Mouse (Mus musculus): Measurements from ENCODE around the gene Pfn1. TPM values are rescaled to one million over a fixed set of nuclear protein-coding genes. Genes with fewer than 3 reads are reported as not detected.

Gene Pfn1
- total RNA-seq (2023), result 1,990 and 2,032 TPM in 2 replicates

DNA sequence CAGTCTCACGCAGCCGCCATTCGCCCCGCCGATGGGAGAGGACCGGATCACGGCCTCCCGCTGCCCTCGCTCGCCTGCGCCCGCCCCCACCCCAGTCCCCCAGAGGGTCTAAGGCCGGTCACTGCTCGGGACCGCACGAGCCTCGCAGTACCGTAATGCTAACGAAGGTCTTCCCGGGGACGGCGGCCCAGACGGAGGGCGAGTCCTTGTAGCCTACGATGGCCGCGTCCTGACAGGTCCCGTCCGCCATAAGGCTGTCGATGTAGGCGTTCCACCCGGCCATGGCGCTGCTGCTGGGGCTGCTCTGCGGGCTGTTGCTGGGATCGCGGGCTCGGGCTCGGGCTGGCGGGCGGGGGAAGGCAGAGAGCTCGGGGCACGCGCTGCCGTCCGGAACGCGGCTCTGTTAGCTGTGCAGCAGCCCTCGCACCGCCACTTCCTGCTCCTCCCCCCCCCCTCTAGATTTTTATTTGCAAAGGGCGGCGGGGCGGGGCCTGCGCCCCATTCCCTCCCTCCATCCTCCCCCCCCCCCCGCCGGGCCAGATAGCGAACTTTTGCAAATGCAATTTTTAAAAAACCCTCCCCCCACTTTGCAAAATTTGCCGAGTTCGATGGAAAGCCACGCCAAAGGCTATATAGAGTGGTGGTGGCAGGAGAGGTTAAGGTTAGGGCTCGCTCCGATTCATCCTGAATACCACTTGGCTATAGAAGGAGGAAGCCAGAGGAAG, at the start of gene Pfn1:
Gene Pfn1, minus strand, starts transcription at position 447 of the 725 bp plus-strand sequence.

DNA sequence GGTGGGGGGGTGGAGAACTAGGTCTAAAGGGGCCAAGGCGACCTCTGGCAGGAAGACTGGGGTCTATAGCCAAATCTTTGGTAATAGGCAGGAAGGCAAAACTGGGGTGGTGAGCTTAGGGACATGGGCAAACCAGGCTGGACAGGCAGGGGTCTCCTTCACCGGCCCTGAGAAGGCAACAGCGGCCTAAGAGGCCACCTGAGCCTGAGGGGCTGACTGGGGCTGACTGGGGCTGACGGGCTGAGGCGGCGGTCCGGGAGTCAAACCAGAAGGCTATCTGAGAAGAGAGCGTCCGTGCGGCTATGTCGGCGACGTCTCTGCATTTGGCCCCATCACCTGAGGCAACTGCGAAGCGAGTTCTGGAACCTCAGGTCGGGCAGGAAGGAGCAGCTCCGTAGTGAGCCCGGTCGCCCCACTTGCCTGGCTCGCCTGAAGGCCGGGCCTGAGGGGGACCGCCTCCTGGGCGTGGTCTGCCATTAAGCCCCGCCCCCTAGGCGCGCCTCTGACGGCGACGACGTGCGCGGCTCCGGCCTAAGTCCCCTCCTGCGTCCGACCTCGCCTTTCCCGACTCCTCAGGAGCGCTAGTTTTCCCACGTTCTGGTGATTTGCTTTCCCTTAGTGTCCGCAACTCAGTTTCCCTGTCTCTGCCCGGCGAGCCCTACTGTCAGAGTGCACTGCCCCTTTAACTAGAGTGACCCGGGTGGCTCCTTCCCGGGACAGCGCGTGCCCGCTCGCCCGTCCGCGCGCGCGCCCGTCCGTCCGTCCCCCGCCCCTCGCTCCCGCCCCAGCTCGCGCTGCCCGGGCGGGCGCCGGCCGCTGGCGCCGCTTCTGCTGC, 45.5 kb upstream of the Pfn1 start, which contains the start of the genes Inca1 and Kif1c:
Gene Inca1, minus strand, starts transcription at position 434 of the 835 bp plus-strand sequence.
Gene Kif1c, plus strand, starts transcription at position 827 of the 835 bp plus-strand sequence.

DNA sequence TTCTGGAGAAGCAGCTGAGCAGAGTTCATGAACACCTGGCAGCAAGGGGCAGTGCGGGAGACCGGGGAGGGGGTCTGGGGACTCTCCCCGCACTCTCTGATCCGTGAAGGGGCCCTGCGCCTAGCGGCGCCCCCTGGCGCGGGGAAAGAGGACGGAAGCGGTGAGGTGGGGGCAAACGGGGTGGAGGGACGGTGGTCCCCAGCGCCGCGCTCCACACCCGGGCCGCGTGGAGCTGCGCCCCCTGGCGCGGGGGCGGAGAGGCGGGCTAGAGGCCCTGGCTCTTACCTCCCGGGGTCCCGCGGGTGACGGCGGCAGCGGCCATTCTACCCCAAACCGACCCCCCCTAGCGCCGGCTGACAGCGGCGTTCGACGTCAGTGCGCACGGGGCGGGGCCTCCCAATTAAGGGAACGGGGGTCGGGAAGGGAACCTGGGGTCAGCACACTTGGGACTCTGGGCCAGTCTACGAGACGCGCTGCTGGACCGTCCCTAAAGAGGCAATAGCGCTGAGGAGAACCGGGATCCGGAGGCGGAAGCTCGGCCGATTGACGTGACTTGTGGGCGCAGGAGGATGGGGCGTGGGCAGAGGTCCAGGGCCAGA, 33.3 kb upstream of the Pfn1 start, which contains the start of gene Camta2:
Gene Camta2, minus strand, starts transcription at position 505 of the 599 bp plus-strand sequence.

DNA sequence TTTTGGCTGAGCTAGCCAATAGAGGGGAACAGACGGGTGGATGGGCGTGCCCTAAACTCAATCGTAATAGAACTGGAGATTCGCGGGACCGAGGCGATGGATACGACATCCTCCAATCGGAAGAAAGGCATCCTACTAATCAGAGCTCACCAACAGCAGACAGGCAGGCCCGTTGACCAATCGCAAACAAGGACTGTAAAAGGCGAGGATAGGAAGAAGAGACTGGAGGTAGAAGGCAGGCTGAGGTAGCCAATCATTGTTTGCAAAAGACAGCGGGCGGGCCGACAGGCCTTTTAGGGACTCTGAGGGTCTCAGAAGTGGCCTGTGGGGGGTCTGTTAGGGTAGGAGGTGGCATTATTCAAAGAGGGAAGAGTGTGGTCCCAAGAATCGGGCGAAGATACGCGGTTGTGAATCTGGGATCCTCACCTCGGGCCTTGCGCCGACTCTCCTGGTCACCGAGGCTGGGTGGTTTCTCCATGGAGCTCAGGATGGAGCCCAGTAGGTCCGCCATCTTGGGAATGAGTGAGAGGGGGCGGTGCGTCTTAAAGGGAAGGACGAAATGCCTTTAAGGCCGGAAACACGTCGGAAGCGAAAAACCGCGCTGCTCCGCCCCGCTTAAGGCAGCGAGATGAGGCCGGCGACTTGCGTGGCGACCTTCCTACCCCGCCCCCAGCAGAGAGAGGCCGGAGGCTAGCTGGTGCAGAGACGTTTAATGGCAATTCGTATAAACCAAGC, 14.5 kb upstream of the Pfn1 start, which contains the start of gene Spag7:
Gene Spag7, minus strand, starts transcription at position 646 of the 735 bp plus-strand sequence.

DNA sequence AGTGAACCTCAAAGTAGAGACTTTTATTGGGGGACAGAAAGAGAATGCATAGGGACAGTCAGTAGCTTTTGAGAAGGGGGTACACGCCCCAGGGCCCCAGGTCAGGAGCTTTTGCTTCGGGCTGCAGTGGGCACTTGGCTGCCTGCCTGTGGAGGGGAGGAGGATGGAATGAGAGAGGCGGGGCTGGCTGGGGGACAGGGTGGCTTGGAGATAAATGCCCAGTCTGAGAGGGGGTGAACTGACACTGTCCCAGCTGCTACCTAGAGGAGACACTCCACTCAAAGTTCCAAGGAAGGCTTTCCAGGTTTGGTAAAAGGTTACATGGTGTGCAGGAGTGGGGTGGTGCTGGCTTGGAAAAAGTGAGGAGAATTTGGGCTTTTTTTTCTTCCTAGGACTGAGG, 2.5 kb upstream of the Pfn1 start, which contains the start of gene Eno3:
Gene Eno3, plus strand, starts transcription at position 239 of the 400 bp plus-strand sequence.

DNA sequence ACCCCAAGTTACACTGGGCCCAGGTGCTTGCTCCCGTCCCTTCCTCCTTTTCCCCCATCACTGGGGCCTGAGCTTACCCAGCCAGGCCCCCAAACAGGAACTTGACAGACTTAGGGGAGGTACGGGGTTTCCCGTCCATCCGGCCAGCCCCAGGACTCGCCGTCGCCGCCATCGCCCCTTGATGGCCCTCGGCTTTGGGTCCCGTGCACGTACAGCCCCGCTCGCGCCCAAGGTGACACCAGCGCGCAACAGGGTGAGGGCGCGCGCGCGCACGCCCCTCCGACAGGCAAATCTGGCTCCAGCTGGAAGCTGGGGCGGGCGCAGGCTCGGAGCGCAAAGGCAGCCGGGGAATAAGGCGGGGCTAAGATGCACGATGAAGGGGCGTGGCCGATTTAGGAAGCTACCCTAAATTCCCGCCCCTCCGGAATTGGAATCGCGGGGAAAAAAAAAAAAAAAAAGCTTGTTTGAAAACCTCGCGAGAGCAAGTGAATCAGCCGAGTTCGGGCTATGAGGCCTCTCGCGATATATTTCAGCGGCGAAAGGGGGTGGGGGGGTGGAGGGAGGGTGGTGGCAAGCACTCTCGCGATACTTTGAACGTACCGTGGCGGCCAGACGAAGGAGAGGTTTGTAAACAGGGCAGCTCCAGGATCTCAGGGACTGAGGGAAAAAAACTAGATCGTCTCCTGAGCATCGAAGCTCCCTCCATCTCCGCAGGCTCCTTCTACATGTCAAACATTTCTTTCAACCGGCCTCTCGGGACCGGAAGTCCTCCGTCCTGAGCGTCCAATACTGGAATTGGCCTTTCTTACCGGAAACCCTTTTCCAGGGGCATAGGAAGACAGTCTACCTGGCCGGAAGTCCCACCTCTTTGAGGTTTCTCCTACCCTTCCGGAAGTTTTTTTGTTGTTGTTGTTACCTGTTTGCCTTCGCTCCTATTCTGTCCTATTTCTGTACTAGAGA, 7.5 kb downstream of the Pfn1 start, which contains the start of the genes Rnf167 and Slc25a11:
Gene Rnf167, plus strand, starts transcription at position 545 of the 960 bp plus-strand sequence.
Gene Slc25a11, minus strand, starts transcription at position 789 of the 960 bp plus-strand sequence.

DNA sequence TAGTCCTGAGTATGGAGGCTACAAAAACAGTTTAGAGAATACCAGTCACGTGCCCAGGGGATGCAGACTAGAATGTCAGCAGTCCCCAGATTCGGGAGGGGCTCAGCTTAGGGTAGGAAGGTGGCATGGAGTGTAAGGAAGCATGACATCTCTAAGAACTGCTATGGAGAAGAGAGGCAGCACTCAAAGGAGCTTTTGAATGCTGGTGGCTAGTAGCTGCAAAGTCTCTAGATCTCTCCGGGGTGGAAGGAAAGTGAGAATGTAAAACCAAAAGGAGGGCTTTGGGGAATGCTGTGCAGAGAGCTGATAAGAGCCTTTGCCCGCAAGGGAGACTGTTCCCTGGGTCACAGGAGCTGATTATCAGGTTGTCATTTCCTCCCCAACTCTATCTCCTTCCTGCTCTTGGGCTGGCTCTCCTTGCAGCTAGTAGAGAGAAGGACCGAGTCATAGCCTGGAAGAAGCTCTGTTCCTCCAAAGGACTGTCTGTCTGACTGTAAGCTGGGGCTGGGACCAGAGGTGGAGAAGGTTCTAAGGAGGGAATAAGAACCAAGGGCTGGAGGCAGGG, 15.6 kb downstream of the Pfn1 start, which contains the start of gene Gp1ba:
Gene Gp1ba, plus strand, starts transcription at position 409 of the 565 bp plus-strand sequence.

DNA sequence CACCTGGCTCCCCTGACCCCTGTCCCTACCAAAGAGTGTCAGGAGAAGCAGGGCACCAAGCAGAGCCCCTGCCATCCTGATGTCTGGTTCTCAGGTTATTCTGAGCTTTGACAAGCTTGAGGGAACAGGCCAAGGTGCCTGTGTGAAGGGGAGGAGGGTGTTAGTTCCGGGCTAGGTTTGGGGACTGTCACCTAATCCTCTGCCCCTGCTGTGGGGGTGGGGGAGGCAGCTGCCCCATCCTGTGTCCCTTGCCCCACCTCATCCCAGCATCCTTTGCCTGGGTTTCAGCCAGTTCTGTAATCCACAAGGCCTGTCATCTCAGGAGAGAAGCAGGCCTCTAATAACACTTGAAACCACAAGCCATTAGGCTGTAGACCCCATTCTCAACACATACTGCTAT, 35.3 kb downstream of the Pfn1 start, which contains the start of gene Chrne:
Gene Chrne, minus strand, starts transcription at position 116 of the 400 bp plus-strand sequence.

DNA sequence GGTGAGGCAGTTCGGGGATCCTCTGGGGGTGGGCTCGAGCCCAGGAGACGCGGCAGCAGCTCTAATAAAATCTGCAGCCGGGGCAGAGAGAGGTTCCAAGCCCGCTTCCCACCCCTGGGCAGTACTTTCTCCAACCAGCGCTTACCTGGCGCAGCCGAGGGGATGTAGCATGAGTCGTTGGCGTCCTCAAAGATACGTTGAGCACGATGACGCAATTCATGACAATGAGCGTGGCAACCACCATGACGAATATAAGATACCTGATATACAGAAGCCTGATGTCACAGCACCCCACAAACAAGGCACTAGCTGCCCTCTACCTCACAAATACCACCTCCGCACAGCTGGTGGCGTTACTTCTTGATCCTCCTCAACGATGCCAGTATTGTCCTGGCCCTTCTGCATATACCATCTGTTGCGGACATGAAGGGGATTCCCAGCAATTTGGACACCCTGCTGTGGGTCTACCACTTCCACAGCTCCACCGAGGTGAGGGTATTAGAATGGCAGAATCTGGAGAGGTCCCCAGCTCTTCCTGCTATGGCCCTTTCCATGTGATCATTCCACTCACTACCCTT, 38.8 kb downstream of the Pfn1 start, which contains the start of gene 4930544D05Rik:
Gene 4930544D05Rik, plus strand, starts transcription at position 333 of the 578 bp plus-strand sequence.

Other genes starting within 250 kb of the Pfn1 start
- 12.0 and 22.1 TPM in 2 replicates for gene Pelp1, start 244.6 kb downstream of the Pfn1 start, total RNA-seq (2023)
- 950 and 1,080 TPM in 2 replicates for gene Arrb2, start 222.0 kb downstream of the Pfn1 start, total RNA-seq (2023)
- gene Med11, start 202.7 kb downstream of the Pfn1 start, total RNA-seq (2023), result 24.7 and 31.8 TPM in 2 replicates
- gene Zmynd15, start 195.2 kb downstream of the Pfn1 start, total RNA-seq (2023), result 0.61 and 0.66 TPM in 2 replicates
- 2.9 and 7.3 TPM in 2 replicates for gene Cxcl16, start 194.7 kb downstream of the Pfn1 start, total RNA-seq (2023)
- not detected in 2 replicates for gene Tm4sf5, start 149.4 kb downstream of the Pfn1 start, total RNA-seq (2023)
- gene Vmo1, start 140.0 kb downstream of the Pfn1 start, total RNA-seq (2023), result not detected in 2 replicates
- not detected in 2 replicates for gene Gltpd2, start 135.4 kb downstream of the Pfn1 start, total RNA-seq (2023)
- 85.9 and 94.4 TPM in 2 replicates for gene Psmb6, start 129.3 kb downstream of the Pfn1 start, total RNA-seq (2023)
- gene Gm40193, start 121.7 kb downstream of the Pfn1 start, total RNA-seq (2023), result not detected in 2 replicates
- 2.0 and 3.3 TPM in 2 replicates for gene Pld2, start 114.6 kb downstream of the Pfn1 start, total RNA-seq (2023)
- gene Mink1, start 91.8 kb downstream of the Pfn1 start, total RNA-seq (2023), result 14.2 and 21.9 TPM in 2 replicates
- gene 4930544D05Rik, start 38.8 kb downstream of the Pfn1 start, total RNA-seq (2023), result not detected in 2 replicates
- gene Chrne, start 35.4 kb downstream of the Pfn1 start, total RNA-seq (2023), result 1.0 TPM in 1 of 2 replicates, not detected in the other
- gene Gp1ba, start 15.5 kb downstream of the Pfn1 start, total RNA-seq (2023), result 0.18 and 0.73 TPM in 2 replicates
- gene Rnf167, start 7.4 kb downstream of the Pfn1 start, total RNA-seq (2023), result 139 and 152 TPM in 2 replicates
- gene Slc25a11, start 7.2 kb downstream of the Pfn1 start, total RNA-seq (2023), result 80.8 and 90.9 TPM in 2 replicates
- gene Eno3, start 2.6 kb upstream of the Pfn1 start, total RNA-seq (2023), result 4.2 and 6.6 TPM in 2 replicates
- gene Spag7, start 14.8 kb upstream of the Pfn1 start, total RNA-seq (2023), result 36.7 and 37.4 TPM in 2 replicates
- gene Camta2, start 33.5 kb upstream of the Pfn1 start, total RNA-seq (2023), result 55.4 and 60.4 TPM in 2 replicates
- gene Inca1, start 45.5 kb upstream of the Pfn1 start, total RNA-seq (2023), result not detected in 2 replicates
- 30.8 and 43.4 TPM in 2 replicates for gene Kif1c, start 45.9 kb upstream of the Pfn1 start, total RNA-seq (2023)
- 0.25 and 0.28 TPM in 2 replicates for gene Zfp3, start 109.6 kb upstream of the Pfn1 start, total RNA-seq (2023)
- gene Scimp, start 157.9 kb upstream of the Pfn1 start, total RNA-seq (2023), result not detected in 2 replicates
- gene Rabep1, start 190.1 kb upstream of the Pfn1 start, total RNA-seq (2023), result 10.5 and 15.3 TPM in 2 replicates